Mouse (Mus musculus): ENCODE measurements around the gene Ift22. TPM values are rescaled to one million over a fixed set of nuclear protein-coding genes. Genes with fewer than 3 reads are reported as not detected.

Ift22 gene
- polyA plus RNA-seq, 1 experiment from 2014 or later: 32.7 TPM

- no peaks in the 10 kb centered on the region; the same call in 1 of the 2 replicates for H3K27me3 ChIP-seq (replicated peaks)
- H3K9me3 ChIP-seq: no peaks in the 10 kb centered on the region
- H3K4me3 ChIP-seq: no peak overlapping the region
- H3K4me2 ChIP-seq: no peak overlapping the region
- H3K4me1 ChIP-seq: peaks cover 17% of the 10 kb centered on the region
- no peaks in the 10 kb centered on the region for H3K36me3 ChIP-seq
- no peak overlapping the region for H3K27ac ChIP-seq (replicated peaks)
- no peak overlapping the region for H3K9ac ChIP-seq
- 85% methylated on average over 6 of the region's 6 CpGs for WGBS
- no peak for ATAC-seq (ENCODE audit: extremely low read depth, insufficient number of reproducible peaks, low FRiP score, low TSS enrichment)
Measured at GRCm38 (mm10) chr5:136950521-136950920, 42.6 kb downstream of the Ift22 start.

- WGBS: 57% methylated on average over 4 of the region's 4 CpGs
- no peak overlapping the region for H3K27ac ChIP-seq (replicated peaks)
- H3K4me2 ChIP-seq: peak overlapping the region; percentile 80
Measured at GRCm38 (mm10) chr5:136952153-136952552, 44.2 kb downstream of the Ift22 start.

DNA sequence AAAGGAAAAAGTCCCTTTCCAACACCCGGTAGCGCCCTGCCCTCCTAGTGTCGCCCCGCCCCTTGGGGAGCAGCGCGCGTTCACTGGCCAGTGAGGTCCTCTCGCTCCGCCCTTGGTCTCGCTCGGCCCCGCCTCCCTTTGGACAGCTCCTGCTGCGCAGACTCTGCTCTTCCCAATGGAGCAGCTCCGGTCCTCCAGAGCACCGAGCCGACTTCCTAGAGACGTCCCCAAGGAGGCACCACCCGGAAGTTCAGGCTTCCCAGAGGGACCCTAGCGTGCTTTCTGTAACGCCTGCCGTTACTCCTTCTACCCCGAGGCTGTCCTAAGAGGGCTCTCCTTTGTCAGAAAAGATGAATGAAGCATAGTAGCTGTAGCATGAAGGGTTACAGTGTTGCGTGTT lies 45.1 kb downstream of the Ift22 start, which contains the start of gene Fis1:
Gene Fis1 (plus strand): TSS at position 261 of the 400 bp plus-strand sequence.
- Histone ChIP-seq H3K4me2 (peak within 1 kb of the TSS; percentile 80), H3K27me3 (replicated peaks) (no peaks in the 10 kb centered on the region; the same call in 1 of the 2 replicates), H3K9ac (peak within 1 kb of the TSS; percentile 92), H3K4me3 (peak within 1 kb of the TSS; percentile 88), H3K27ac (replicated peaks) (peak within 1 kb of the TSS; percentile 67), H3K9me3 (no peaks in the 10 kb centered on the region), H3K4me1 (peaks cover 17% of the 10 kb centered on the region), H3K36me3 (peaks cover 6% of the 10 kb centered on the region)
- peak; percentile 98 for ATAC-seq (ENCODE audit: extremely low read depth, insufficient number of reproducible peaks, low FRiP score, low TSS enrichment)
- 0% methylated on average over 23 of the region's 23 CpGs for WGBS

More at GRCm38 (mm10) chr5:136952153-136952552, 44.2 kb downstream of the Ift22 start:
- ATAC-seq (ENCODE audit: extremely low read depth, insufficient number of reproducible peaks, low FRiP score, low TSS enrichment): no peak
- Histone ChIP-seq H3K4me1 (peaks cover 17% of the 10 kb centered on the region), H3K9ac (peak overlapping the region; percentile 75; the same call in 1 of the 2 replicates), H3K36me3 (no peaks in the 10 kb centered on the region; the same call in 1 of the 2 replicates), H3K9me3 (no peaks in the 10 kb centered on the region), H3K27me3 (replicated peaks) (no peaks in the 10 kb centered on the region; the same call in 1 of the 2 replicates), H3K4me3 (no peak overlapping the region)

- Histone ChIP-seq H3K4me3 (peak overlapping the region; percentile 88), H3K4me2 (peak overlapping the region; percentile 80), H3K9ac (peak overlapping the region; percentile 92), H3K27me3 (replicated peaks) (no peaks in the 10 kb centered on the region; the same call in 1 of the 2 replicates), H3K27ac (replicated peaks) (peak overlapping the region; percentile 67), H3K9me3 (no peaks in the 10 kb centered on the region), H3K36me3 (peaks cover 6% of the 10 kb centered on the region), H3K4me1 (peaks cover 17% of the 10 kb centered on the region)
- 3% methylated on average over 12 of the region's 12 CpGs for WGBS
- ATAC-seq (ENCODE audit: extremely low read depth, insufficient number of reproducible peaks, low FRiP score, low TSS enrichment): 0 out of 2 replicates have a peak, but pooled peaks have one; percentile 17
Measured at GRCm38 (mm10) chr5:136953440-136953951, 45.5 kb downstream of the Ift22 start.

- Histone ChIP-seq H3K36me3 (peaks cover 6% of the 10 kb centered on the region), H3K4me2 (no peak overlapping the region), H3K27ac (replicated peaks) (no peak overlapping the region), H3K4me3 (no peak overlapping the region), H3K9ac (no peak overlapping the region), H3K9me3 (no peaks in the 10 kb centered on the region), H3K4me1 (peaks cover 17% of the 10 kb centered on the region), H3K27me3 (replicated peaks) (no peaks in the 10 kb centered on the region; the same call in 1 of the 2 replicates)
- no peak for ATAC-seq (ENCODE audit: extremely low read depth, insufficient number of reproducible peaks, low FRiP score, low TSS enrichment)
- 76% methylated on average over 4 of the region's 4 CpGs for WGBS
Measured at GRCm38 (mm10) chr5:136955622-136956021, 47.7 kb downstream of the Ift22 start.

DNA sequence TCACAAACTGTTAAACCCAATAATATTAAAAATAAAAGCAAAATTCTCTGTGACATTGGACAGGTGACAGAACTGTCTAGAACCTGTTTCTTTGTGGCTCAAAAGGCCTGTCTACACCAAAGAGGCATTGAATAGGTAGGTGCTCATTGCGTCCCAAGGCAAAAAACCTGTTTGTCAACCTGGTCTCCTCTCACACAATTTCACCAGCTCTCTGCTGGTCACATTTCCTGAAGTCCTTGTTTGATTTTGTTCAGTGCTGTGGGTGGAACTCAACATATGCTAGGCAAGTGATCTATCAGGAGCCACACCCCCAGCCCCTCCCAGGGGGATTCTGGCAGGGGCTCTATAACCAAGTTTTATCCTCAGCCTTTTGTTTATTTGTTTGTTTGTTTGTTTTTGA lies 49.3 kb downstream of the Ift22 start:
- Histone ChIP-seq H3K9ac (no peak overlapping the region), H3K4me1 (peaks cover 23% of the 10 kb centered on the region), H3K27ac (replicated peaks) (no peak overlapping the region), H3K36me3 (peaks cover 6% of the 10 kb centered on the region), H3K9me3 (no peaks in the 10 kb centered on the region), H3K4me2 (no peak overlapping the region), H3K27me3 (replicated peaks) (no peaks in the 10 kb centered on the region), H3K4me3 (no peak overlapping the region)
- WGBS: 85% methylated on average over 1 of the region's 1 CpGs
- ATAC-seq (ENCODE audit: extremely low read depth, insufficient number of reproducible peaks, low FRiP score, low TSS enrichment): no peak

GRCm38 (mm10) chr5:136958991-136959605 lies 51.1 kb downstream of the Ift22 start:
- WGBS: 71% methylated on average over 5 of the region's 5 CpGs
- no peak for ATAC-seq (ENCODE audit: extremely low read depth, insufficient number of reproducible peaks, low FRiP score, low TSS enrichment)
- H3K9me3 ChIP-seq: no peaks in the 10 kb centered on the region
- H3K36me3 ChIP-seq: peaks cover 19% of the 10 kb centered on the region
- no peak overlapping the region for H3K27ac ChIP-seq (replicated peaks)
- no peaks in the 10 kb centered on the region for H3K27me3 ChIP-seq (replicated peaks)
- H3K4me2 ChIP-seq: no peak overlapping the region
- no peak overlapping the region for H3K9ac ChIP-seq
- no peak overlapping the region for H3K4me3 ChIP-seq
- H3K4me1 ChIP-seq: peaks cover 25% of the 10 kb centered on the region

- Histone ChIP-seq H3K4me3 (no peak overlapping the region), H3K9ac (no peak overlapping the region), H3K4me2 (no peak overlapping the region), H3K27ac (replicated peaks) (no peak overlapping the region), H3K4me1 (peaks cover 27% of the 10 kb centered on the region), H3K9me3 (no peaks in the 10 kb centered on the region), H3K36me3 (peaks cover 28% of the 10 kb centered on the region), H3K27me3 (replicated peaks) (no peaks in the 10 kb centered on the region)
- ATAC-seq (ENCODE audit: extremely low read depth, insufficient number of reproducible peaks, low FRiP score, low TSS enrichment): no peak
- 87% methylated on average over 6 of the region's 6 CpGs for whole genome bisulfite sequencing
Measured at GRCm38 (mm10) chr5:136960053-136960452, 52.1 kb downstream of the Ift22 start.

GRCm38 (mm10) chr5:136961334-136961982 lies 53.5 kb downstream of the Ift22 start:
- Histone ChIP-seq H3K36me3 (peaks cover 42% of the 10 kb centered on the region), H3K4me1 (peaks cover 41% of the 10 kb centered on the region), H3K4me3 (peak overlapping the region; percentile 78), H3K9me3 (no peaks in the 10 kb centered on the region), H3K4me2 (peak overlapping the region; percentile 91), H3K27ac (replicated peaks) (peak overlapping the region; percentile 85), H3K27me3 (replicated peaks) (no peaks in the 10 kb centered on the region), H3K9ac (peak overlapping the region; percentile 93)
- 21% methylated on average over 5 of the region's 5 CpGs for WGBS
- ATAC-seq (ENCODE audit: extremely low read depth, insufficient number of reproducible peaks, low FRiP score, low TSS enrichment): no peak

DNA sequence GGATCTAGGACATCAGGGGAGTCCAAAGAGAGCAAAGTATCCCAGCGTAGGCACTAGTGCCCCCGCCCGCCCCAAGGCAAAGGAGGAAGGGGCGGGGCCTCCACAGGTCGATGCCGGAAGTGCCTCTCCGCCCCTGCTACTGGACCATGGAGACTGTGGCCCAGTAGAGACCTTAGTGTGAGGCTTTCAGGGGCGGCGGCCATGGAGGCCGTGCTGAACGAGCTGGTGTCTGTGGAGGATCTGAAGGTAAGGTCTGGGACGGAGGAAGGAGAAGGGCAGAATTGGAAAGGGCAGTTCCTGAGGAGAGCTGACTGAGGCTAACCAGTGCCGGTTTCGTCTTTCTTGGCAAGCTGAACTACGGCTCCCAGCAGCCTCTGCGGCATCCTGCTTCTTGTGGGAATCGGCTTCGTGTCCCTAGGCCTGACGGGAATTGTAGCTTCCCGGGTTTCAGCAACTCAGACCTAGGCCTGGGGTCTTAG lies 54.1 kb downstream of the Ift22 start:
- peaks cover 43% of the 10 kb centered on the region for H3K36me3 ChIP-seq
- no peaks in the 10 kb centered on the region for H3K9me3 ChIP-seq
- no peaks in the 10 kb centered on the region for H3K27me3 ChIP-seq (replicated peaks)
- peak overlapping the region; percentile 85 for H3K27ac ChIP-seq (replicated peaks)
- 0% methylated on average over 20 of the region's 20 CpGs for WGBS
- peak; percentile 84 for ATAC-seq (ENCODE audit: extremely low read depth, insufficient number of reproducible peaks, low FRiP score, low TSS enrichment)
- peak overlapping the region; percentile 91 for H3K4me2 ChIP-seq
- H3K4me1 ChIP-seq: peaks cover 47% of the 10 kb centered on the region
- H3K4me3 ChIP-seq: peak overlapping the region; percentile 78
- H3K9ac ChIP-seq: peak overlapping the region; percentile 93

GRCm38 (mm10) chr5:136962501-136962900 lies 54.6 kb downstream of the Ift22 start:
- Histone ChIP-seq H3K36me3 (peaks cover 40% of the 10 kb centered on the region), H3K27ac (replicated peaks) (peak overlapping the region; percentile 85), H3K27me3 (replicated peaks) (no peaks in the 10 kb centered on the region), H3K9me3 (no peaks in the 10 kb centered on the region), H3K9ac (peak overlapping the region; percentile 93), H3K4me2 (peak overlapping the region; percentile 91), H3K4me3 (peak overlapping the region; percentile 78), H3K4me1 (peaks cover 51% of the 10 kb centered on the region)
- peak; percentile 62; the same call in 1 of the 2 replicates for ATAC-seq (ENCODE audit: extremely low read depth, insufficient number of reproducible peaks, low FRiP score, low TSS enrichment)
- WGBS: 1% methylated on average over 10 of the region's 10 CpGs

All from heart, embryonic 13.5 days (tissue).